Mouse (Mus musculus) ES-Bruce4 (cell line): ENCODE results near the gene Smim23. TPM values are rescaled to one million over a fixed set of nuclear protein-coding genes. Genes with fewer than 3 reads are reported as not detected.

Source experiments
- H3K27ac ChIP-seq: 2 replicates; pipeline ENCODE4 v1.5.1; 2012; ENCODE audit warnings: low read length, inconsistent platforms; ENCODE audit not compliant: insufficient read depth
- H3K27me3 ChIP-seq: 2 replicates; pipeline ENCODE4 v1.6.1; 2012; ENCODE audit warnings: mild to moderate bottlenecking, low read length, inconsistent platforms; ENCODE audit not compliant: control insufficient read depth, poor library complexity, insufficient read depth, severe bottlenecking
- H3K36me3 ChIP-seq: 2 replicates; pipeline ENCODE4 v1.6.1; 2012; ENCODE audit warnings: inconsistent platforms, mild to moderate bottlenecking, low read length, moderate library complexity; ENCODE audit not compliant: control insufficient read depth, poor library complexity, insufficient read depth, severe bottlenecking
- H3K4me1 ChIP-seq: one replicate; pipeline ENCODE4 v1.8.1; 2011; ENCODE audit warnings: low read length; ENCODE audit not compliant: control insufficient read depth, insufficient read depth
- H3K4me3 ChIP-seq: 2 replicates; pipeline ENCODE4 v1.5.1; 2011; ENCODE audit warnings: low read depth, mild to moderate bottlenecking, low read length
- H3K9ac ChIP-seq: 2 replicates; pipeline ENCODE4 v1.6.1; 2012; ENCODE audit warnings: low read depth, mild to moderate bottlenecking, inconsistent platforms; ENCODE audit not compliant: poor library complexity, severe bottlenecking
- H3K9me3 ChIP-seq: replicated peaks from 2 replicates; pipeline ENCODE4 v1.6.1; 2012; ENCODE audit warnings: mild to moderate bottlenecking, low read length, inconsistent platforms; ENCODE audit not compliant: control insufficient read depth, poor library complexity, insufficient read depth, severe bottlenecking
- CTCF ChIP-seq: IDR thresholded peaks from one replicate; pipeline ENCODE4 v1.8.1; 2011; ENCODE audit warnings: low read depth, low read length
- EP300 ChIP-seq: IDR thresholded peaks from 2 replicates; pipeline ENCODE4 v1.6.1; 2011; ENCODE audit warnings: low read depth, low read length; ENCODE audit not compliant: insufficient read depth
- POLR2A ChIP-seq: IDR thresholded peaks from one replicate; pipeline ENCODE4 v1.8.1; 2011; ENCODE audit warnings: low read length; ENCODE audit not compliant: insufficient read depth
- polyA plus RNA-seq: library from polyadenylated mRNA; stranded (reverse); fragments of >200 nt; gene quantifications from 2 replicates; pipeline ENCODE4 v1.2.4, GENCODE M21; 2011; ENCODE audit warnings: low read depth; ENCODE audit not compliant: missing spikeins, insufficient read depth, insufficient read length

Smim23 gene
- polyA plus RNA-seq = not detected in 2 replicates

DNA sequence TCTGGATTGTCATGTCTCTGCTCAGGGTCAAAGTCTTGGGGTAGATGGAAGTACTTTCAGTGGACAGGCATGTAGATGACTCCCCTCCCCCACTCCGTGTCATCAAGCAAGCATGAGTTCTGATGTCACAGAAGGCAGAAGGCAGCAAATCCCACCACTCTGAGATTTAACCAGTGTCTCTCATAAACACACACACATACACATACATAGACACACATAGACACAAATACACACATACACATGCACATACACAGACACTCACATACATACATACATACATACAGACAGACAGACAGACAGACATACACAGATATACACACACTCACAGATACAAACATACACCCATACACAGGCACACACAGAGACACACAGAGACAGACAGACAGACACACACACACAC is at the start of gene Smim23:
Smim23 (minus strand) TSS at position 101 of the 400 bp plus-strand sequence.
- no peak for TF ChIP-seq POLR2A
- TF ChIP-seq CTCF = no peak
- no peak for TF ChIP-seq EP300
- Histone ChIP-seq H3K9ac (no peak within 1 kb of the TSS), H3K4me3 (no peak within 1 kb of the TSS)

DNA sequence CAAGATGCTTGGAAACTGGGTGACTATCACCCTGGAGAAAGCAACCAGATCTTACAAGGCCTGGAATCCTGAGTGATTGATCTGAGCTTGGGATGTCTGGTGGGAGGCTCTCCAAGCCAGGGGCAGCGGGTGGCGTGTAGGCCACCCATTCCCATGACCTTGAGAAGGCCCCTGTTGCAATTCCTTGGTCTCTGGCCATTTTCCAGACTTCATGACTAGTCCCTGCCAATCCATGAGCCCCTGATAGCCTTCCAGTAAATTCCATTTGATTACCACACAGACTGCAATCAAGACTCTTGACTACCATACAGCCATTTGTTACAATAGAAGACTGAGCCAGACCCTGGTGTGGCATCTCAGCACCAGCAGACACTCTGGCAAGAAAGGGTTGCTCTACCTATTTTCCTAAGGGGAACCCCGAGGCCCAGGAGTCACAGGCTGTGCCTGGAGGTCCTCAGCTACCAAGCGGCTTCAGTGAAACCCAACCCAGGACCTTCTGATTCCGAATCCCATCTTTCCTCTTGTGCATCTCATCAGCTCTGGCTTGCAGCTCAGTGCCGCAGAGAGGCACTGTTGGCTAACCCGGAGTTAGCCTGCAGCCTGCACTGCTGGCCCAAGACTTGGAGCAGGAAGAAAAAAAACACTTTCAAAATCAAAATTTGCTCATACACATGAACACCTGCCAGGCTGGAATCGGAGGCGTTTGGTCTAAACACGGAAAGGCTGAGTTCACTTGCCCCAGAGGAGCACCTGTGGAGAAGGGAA is 44.4 kb upstream of the Smim23 start:
- Histone ChIP-seq H3K9me3 (0 out of 2 replicates have a peak, but pooled peaks cover 2% of the 10 kb centered on the region), H3K36me3 (no peaks in the 10 kb centered on the region), H3K27ac (no peak overlapping the region), H3K9ac (no peak overlapping the region), H3K4me1 (no peaks in the 10 kb centered on the region), H3K27me3 (no peaks in the 10 kb centered on the region), H3K4me3 (no peak overlapping the region)
- TF ChIP-seq EP300 = no peak
- TF ChIP-seq POLR2A = no peak
- no peak for TF ChIP-seq CTCF

More for the DNA sequence above, at the start of gene Smim23:
- no peaks in the 10 kb centered on the region for H3K9me3 ChIP-seq
- no peaks in the 10 kb centered on the region for H3K36me3 ChIP-seq
- H3K4me1 ChIP-seq = no peaks in the 10 kb centered on the region
- no peak within 1 kb of the TSS for H3K27ac ChIP-seq
- H3K27me3 ChIP-seq = 0 out of 2 replicates have a peak, but pooled peaks cover 2% of the 10 kb centered on the region

DNA sequence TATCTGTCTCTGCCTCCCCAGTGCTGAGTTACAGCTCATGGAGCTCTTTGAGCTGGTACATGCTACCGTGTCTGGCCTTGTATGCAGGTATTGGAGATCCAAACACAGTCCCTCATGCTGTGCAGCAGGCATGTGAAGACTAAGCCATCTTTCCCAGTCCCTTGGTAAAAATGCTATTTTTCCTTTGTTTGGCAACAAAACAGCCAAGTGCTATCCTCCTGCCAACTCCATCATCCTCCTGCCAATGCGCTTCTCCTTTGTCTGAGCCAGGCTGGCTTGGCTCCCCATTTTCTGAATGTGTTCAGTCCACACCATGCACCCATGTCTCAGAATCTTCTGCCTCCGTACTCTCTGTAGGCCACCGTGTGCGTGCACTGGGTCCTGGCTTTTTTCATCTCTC is 40.2 kb upstream of the Smim23 start:
- no peaks in the 10 kb centered on the region for H3K36me3 ChIP-seq
- no peaks in the 10 kb centered on the region for H3K4me1 ChIP-seq
- no peak overlapping the region for H3K9ac ChIP-seq
- no peaks in the 10 kb centered on the region for H3K9me3 ChIP-seq
- no peak overlapping the region for H3K4me3 ChIP-seq
- H3K27ac ChIP-seq = no peak overlapping the region
- TF ChIP-seq CTCF = no peak
- no peak for TF ChIP-seq EP300
- TF ChIP-seq POLR2A = no peak
- no peaks in the 10 kb centered on the region for H3K27me3 ChIP-seq

DNA sequence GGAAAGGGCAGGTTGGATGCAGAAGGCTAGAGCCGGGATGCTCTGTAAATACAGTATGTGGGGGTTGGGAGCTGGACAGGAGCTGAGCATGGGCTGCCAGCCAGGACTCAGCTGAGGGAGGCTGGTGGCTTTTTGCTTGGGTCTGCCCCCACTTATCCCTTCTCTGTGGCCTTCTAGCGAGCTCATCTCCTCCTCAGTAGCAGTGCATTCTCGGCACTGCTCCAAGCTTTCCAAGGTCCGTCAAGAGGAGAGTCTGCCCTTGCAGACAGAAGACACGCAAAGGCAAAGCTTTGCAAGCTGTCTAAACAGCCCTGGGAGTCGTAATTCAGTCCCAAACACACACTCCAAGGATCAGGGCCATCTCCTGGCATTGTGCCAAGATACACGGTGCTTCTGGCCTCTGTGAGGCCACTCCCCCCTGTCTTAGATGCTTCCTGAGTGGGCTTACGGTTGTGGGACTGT is 33.0 kb upstream of the Smim23 start:
- Histone ChIP-seq H3K27ac (no peak overlapping the region), H3K9me3 (no peaks in the 10 kb centered on the region), H3K9ac (no peak overlapping the region), H3K36me3 (no peaks in the 10 kb centered on the region), H3K27me3 (no peaks in the 10 kb centered on the region), H3K4me3 (no peak overlapping the region), H3K4me1 (no peaks in the 10 kb centered on the region)
- TF ChIP-seq POLR2A (no peak), EP300 (no peak)

DNA sequence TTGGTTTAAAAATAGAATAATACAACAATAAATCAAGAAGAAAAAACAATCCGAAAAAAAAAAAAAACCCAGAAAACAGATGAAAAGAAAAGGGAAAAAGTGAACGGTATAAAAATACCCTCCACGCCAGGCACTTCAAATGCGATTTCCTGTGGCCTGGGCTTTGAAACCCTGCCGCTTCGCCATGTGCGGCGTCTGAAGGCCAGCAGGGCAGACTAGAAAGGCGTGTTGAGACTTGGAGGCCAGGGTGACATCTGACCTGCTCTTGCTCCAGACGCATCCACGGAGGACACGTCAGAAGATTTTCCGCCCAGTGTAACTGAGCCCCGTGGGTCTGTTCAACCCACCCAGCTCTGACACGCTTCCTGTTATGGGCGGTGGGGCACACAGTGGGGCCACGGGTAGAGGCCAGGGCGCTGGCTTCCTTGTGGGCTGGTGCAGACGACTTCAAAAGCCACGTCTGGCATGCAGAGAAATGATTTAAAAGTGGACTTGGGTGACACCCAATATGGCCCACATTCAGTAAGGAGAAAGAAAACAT is 22.3 kb upstream of the Smim23 start:
- TF ChIP-seq POLR2A = no peak
- no peak for TF ChIP-seq EP300
- TF ChIP-seq CTCF = no peak
- H3K4me3 ChIP-seq = no peak overlapping the region
- H3K9ac ChIP-seq = no peak overlapping the region
- H3K4me1 ChIP-seq = no peaks in the 10 kb centered on the region
- H3K36me3 ChIP-seq = no peaks in the 10 kb centered on the region
- H3K9me3 ChIP-seq = no peaks in the 10 kb centered on the region
- no peak overlapping the region for H3K27ac ChIP-seq
- H3K27me3 ChIP-seq = no peaks in the 10 kb centered on the region

DNA sequence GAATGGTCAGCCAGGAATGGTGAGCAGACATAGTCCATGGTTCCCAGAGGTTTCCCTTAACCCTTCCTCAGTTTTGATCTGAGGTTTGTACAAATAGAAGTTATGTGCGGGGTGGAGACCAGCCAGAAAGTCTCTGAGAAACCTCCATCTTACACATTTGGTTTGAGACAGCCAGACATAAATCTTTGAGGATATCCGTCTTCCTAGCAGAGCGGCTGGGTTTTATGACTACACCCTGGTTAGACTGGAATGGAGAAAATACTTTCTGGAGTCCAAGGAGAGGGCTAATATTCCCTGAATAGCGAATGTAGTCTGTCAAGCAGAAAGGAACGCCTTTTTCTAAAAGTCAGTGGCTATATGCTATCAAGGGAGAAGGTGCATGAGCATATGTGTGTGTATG is 16.8 kb upstream of the Smim23 start:
- no peaks in the 10 kb centered on the region; the same call in 1 of the 2 replicates for H3K27me3 ChIP-seq
- H3K4me1 ChIP-seq = no peaks in the 10 kb centered on the region
- peaks cover under 1% of the 10 kb centered on the region for H3K9me3 ChIP-seq
- no peak overlapping the region for H3K9ac ChIP-seq
- H3K4me3 ChIP-seq = no peak overlapping the region
- no peak for TF ChIP-seq POLR2A
- H3K36me3 ChIP-seq = no peaks in the 10 kb centered on the region
- no peak overlapping the region for H3K27ac ChIP-seq
